Mouse (Mus musculus) stomach, postnatal 0 days (tissue): ENCODE data around the gene Gm3045.

Experiments
- CTCF ChIP-seq: IDR thresholded peaks from 2 replicates; pipeline ENCODE4 v1.5.1; 2016; ENCODE audit warnings: antibody characterized with exemption, low read depth, mild to moderate bottlenecking, moderate library complexity
- EP300 ChIP-seq: optimal IDR thresholded peaks from 2 replicates; pipeline ENCODE3; 2016; ENCODE audit warnings: antibody characterized with exemption

- TF ChIP-seq EP300 (no peak), CTCF (no peak)
These were observed 43.0 kb upstream of the Gm3045 start for GRCm38 (mm10) chr13:56383406-56383805.
